16 mouse cellular contexts compared by ENCODE assay signal in the genomic region with DNA sequence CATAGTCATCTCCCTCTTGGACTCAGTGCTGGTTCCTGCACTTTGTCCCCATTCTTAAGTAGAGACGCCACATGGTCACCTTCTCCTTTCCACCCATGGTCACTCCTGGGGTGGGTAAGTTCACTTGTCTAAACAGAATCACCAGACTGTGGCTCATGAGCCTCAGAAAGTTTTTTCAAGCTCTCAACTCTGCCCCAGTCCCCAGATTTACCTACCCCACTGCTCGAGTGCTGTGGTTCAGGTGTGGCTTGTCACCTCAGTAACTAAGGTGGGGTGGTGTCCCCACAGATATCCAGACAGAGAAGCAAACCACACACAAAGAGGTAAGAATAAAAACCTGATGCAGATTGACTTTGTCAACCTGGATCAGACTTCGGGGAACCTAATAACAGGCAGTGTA.
"Had no signal": no experiment of that assay in that cellular context is flagged by ENCODE, and none has a peak within 500 bp of the region (broad histone marks: within the 10 kb centered on the region; RNA-seq: fewer than 3 reads in every experiment).

No protein-coding gene starts in this region.

- H3K9ac ChIP-seq: neural tube, embryonic 12.5 days; neural tube, embryonic 13.5 days; neural tube, embryonic 15.5 days; stomach, embryonic 15.5 days had no signal

- DNase-seq: retina, postnatal 1 day; right cerebral cortex, adult 18-20 months; right cerebral cortex, postnatal 14 days; right cerebral cortex, postnatal 25 days; right cerebral cortex, postnatal 4 days; spleen, adult 18-20 months; thymus, adult 18-20 months; thymus, adult 2 months; thymus, postnatal 14 days; thymus, postnatal 25 days; thymus, postnatal 36 days; thymus, postnatal 4 days had no signal

- H3K4me3 ChIP-seq: neural tube, embryonic 12.5 days; neural tube, embryonic 13.5 days; neural tube, embryonic 15.5 days; stomach, embryonic 15.5 days had no signal

- H3K36me3 ChIP-seq: neural tube, embryonic 12.5 days; neural tube, embryonic 13.5 days; neural tube, embryonic 15.5 days; stomach, embryonic 15.5 days had no signal

- H3K27me3 ChIP-seq: neural tube, embryonic 12.5 days; neural tube, embryonic 15.5 days; stomach, embryonic 15.5 days had no signal

- H3K4me2 ChIP-seq: neural tube, embryonic 12.5 days; neural tube, embryonic 13.5 days; neural tube, embryonic 15.5 days; stomach, embryonic 15.5 days had no signal

- H3K9me3 ChIP-seq: neural tube, embryonic 12.5 days; neural tube, embryonic 13.5 days; neural tube, embryonic 15.5 days; stomach, embryonic 15.5 days had no signal

- H3K4me1 ChIP-seq: neural tube, embryonic 12.5 days; stomach, embryonic 15.5 days had no signal

- H3K27ac ChIP-seq: neural tube, embryonic 12.5 days; neural tube, embryonic 13.5 days; neural tube, embryonic 15.5 days; stomach, embryonic 15.5 days had no signal
